Mouse (Mus musculus): Measurements from ENCODE around the gene Neurl3. TPM values are rescaled to one million over a fixed set of nuclear protein-coding genes. Genes with fewer than 3 reads are reported as not detected.

Neurl3 gene
- total and polyA plus RNA-seq, 2 experiments from 2014 or later: 0.66 to 2.3 TPM

- no peak overlapping the region for H3K4me2 ChIP-seq (ENCODE audit: low read depth, low read length, poor library complexity, severe bottlenecking)
- H3K4me1 ChIP-seq (ENCODE audit: insufficient read depth, low read length): peaks cover 5% of the 10 kb centered on the region; the same call in 1 of the 2 replicates
- no peaks in the 10 kb centered on the region for H3K9me3 ChIP-seq (ENCODE audit: low read length)
- ATAC-seq (ENCODE audit: low FRiP score): no peak
- no peak for DNase-seq (ENCODE audit: low spot score)
- H3K36me3 ChIP-seq (ENCODE audit: insufficient read depth, low read length): no peaks in the 10 kb centered on the region
- H3K27ac ChIP-seq (ENCODE audit: low read depth, low read length): no peak overlapping the region
- H3K4me3 ChIP-seq (ENCODE audit: low read depth, low read length): no peak overlapping the region
- H3K27me3 ChIP-seq (ENCODE audit: insufficient read depth, low read length): no peaks in the 10 kb centered on the region
- WGBS: 14% methylated on average over 6 of the region's 6 CpGs
- H3K9ac ChIP-seq (replicated peaks; ENCODE audit: low read length, poor library complexity, severe bottlenecking): no peak overlapping the region; the same call in 1 of the 2 replicates
- no peak for TF ChIP-seq CTCF (IDR thresholded peaks at IDR 0.05)
Measured at GRCm38 (mm10) chr1:36240176-36240575, 34.3 kb downstream of the Neurl3 start.

DNA sequence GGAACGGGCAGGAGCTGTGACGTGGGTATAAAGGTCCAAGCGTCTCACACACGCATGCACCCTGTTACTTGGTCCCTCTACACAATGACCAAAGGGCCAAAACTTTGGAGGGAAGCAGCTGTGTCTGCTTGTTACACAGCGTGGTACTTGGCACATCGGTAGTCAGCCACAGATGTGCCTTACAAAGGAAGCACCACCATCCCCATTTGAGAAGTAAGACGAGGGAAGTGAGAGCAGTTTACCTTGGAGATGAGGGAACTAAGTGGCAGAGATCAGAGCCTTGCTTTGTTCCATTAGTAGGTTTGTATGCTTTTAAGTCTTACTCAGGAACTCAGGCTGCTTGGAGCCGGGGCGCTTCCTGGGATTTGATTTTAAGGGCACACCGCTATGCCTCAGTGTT lies 35.1 kb downstream of the Neurl3 start:
- TF ChIP-seq CTCF (IDR thresholded peaks at IDR 0.05): no peak
- Histone ChIP-seq H3K9ac (replicated peaks; ENCODE audit: low read length, poor library complexity, severe bottlenecking) (no peak overlapping the region), H3K36me3 (ENCODE audit: insufficient read depth, low read length) (peaks cover 4% of the 10 kb centered on the region; the same call in 1 of the 2 replicates), H3K27me3 (ENCODE audit: insufficient read depth, low read length) (no peaks in the 10 kb centered on the region), H3K4me1 (ENCODE audit: insufficient read depth, low read length) (peaks cover 5% of the 10 kb centered on the region; the same call in 1 of the 2 replicates), H3K27ac (ENCODE audit: low read depth, low read length) (no peak overlapping the region), H3K9me3 (ENCODE audit: low read length) (no peaks in the 10 kb centered on the region), H3K4me3 (ENCODE audit: low read depth, low read length) (no peak overlapping the region), H3K4me2 (ENCODE audit: low read depth, low read length, poor library complexity, severe bottlenecking) (no peak overlapping the region)
- DNase-seq (ENCODE audit: low spot score): no peak
- ATAC-seq (ENCODE audit: low FRiP score): no peak
- WGBS: 89% methylated on average over 10 of the region's 10 CpGs

DNA sequence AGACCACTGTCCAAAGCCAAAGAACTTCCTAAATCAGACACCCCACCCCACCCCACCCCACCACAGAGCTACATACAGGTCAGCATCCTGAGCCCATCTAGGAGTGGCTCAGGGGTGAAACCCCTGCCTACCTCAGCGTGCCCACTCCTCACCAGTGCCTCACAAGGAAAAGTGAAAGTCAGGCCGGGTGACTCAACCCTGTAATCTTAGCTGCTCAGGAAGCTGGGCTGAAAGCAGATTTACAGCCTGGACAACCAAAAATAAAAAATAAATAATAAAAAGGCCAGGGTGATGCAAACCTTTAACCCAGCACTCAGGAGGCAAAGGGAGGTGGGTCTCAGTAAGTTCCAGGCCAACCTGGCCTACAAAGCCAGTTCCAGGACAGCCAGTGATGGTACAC lies 38.6 kb downstream of the Neurl3 start:
- Histone ChIP-seq H3K9ac (replicated peaks; ENCODE audit: low read length, poor library complexity, severe bottlenecking) (no peak overlapping the region), H3K36me3 (ENCODE audit: insufficient read depth, low read length) (peaks cover 17% of the 10 kb centered on the region), H3K27ac (ENCODE audit: low read depth, low read length) (no peak overlapping the region), H3K27me3 (ENCODE audit: insufficient read depth, low read length) (no peaks in the 10 kb centered on the region), H3K4me3 (ENCODE audit: low read depth, low read length) (no peak overlapping the region), H3K9me3 (ENCODE audit: low read length) (no peaks in the 10 kb centered on the region), H3K4me1 (ENCODE audit: insufficient read depth, low read length) (no peaks in the 10 kb centered on the region), H3K4me2 (ENCODE audit: low read depth, low read length, poor library complexity, severe bottlenecking) (no peak overlapping the region)
- no peak for DNase-seq (ENCODE audit: low spot score)
- TF ChIP-seq CTCF (IDR thresholded peaks at IDR 0.05): no peak
- no peak for ATAC-seq (ENCODE audit: low FRiP score)
- 97% methylated on average over 2 of the region's 2 CpGs for WGBS

- no peak for TF ChIP-seq CTCF (IDR thresholded peaks at IDR 0.05)
- no peak overlapping the region for H3K9ac ChIP-seq (replicated peaks; ENCODE audit: low read length, poor library complexity, severe bottlenecking)
- no peak overlapping the region for H3K27ac ChIP-seq (ENCODE audit: low read depth, low read length)
- no peak overlapping the region for H3K4me2 ChIP-seq (ENCODE audit: low read depth, low read length, poor library complexity, severe bottlenecking)
- ATAC-seq (ENCODE audit: low FRiP score) (no peak), DNase-seq (ENCODE audit: low spot score) (no peak)
- no peak overlapping the region for H3K4me3 ChIP-seq (ENCODE audit: low read depth, low read length)
- H3K36me3 ChIP-seq (ENCODE audit: insufficient read depth, low read length): peaks cover 20% of the 10 kb centered on the region
- 87% methylated on average over 9 of the region's 9 CpGs for WGBS
- no peaks in the 10 kb centered on the region for H3K4me1 ChIP-seq (ENCODE audit: insufficient read depth, low read length)
- no peaks in the 10 kb centered on the region for H3K27me3 ChIP-seq (ENCODE audit: insufficient read depth, low read length)
- H3K9me3 ChIP-seq (ENCODE audit: low read length): no peaks in the 10 kb centered on the region
Measured at GRCm38 (mm10) chr1:36235057-36235639, 39.3 kb downstream of the Neurl3 start.

DNA sequence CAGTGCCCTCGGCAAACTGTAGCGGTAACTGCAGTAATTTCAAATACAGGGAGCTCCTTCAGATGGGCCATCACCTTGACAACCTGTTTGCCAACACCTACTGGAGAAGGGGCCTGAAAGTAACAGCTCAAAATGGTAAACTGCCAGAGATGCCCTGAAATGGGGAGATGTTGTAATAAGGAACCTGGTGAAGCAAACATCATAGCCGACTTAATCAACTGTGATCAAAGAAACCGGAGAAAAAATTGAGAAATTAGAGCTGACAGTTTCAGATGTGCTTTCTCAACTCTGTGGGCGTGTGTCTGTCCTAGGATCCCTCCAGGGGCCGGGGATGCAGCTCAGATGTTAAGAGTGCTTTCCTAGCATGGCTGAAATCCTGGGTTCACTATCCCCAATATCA lies 41.3 kb downstream of the Neurl3 start:
- Histone ChIP-seq H3K9ac (replicated peaks; ENCODE audit: low read length, poor library complexity, severe bottlenecking) (no peak overlapping the region), H3K27ac (ENCODE audit: low read depth, low read length) (no peak overlapping the region), H3K4me3 (ENCODE audit: low read depth, low read length) (no peak overlapping the region), H3K27me3 (ENCODE audit: insufficient read depth, low read length) (no peaks in the 10 kb centered on the region), H3K9me3 (ENCODE audit: low read length) (no peaks in the 10 kb centered on the region), H3K4me1 (ENCODE audit: insufficient read depth, low read length) (no peaks in the 10 kb centered on the region), H3K36me3 (ENCODE audit: insufficient read depth, low read length) (peaks cover 25% of the 10 kb centered on the region), H3K4me2 (ENCODE audit: low read depth, low read length, poor library complexity, severe bottlenecking) (no peak overlapping the region)
- 90% methylated on average over 6 of the region's 6 CpGs for WGBS
- TF ChIP-seq CTCF (IDR thresholded peaks at IDR 0.05): no peak
- ATAC-seq (ENCODE audit: low FRiP score): no peak
- DNase-seq (ENCODE audit: low spot score): no peak

DNA sequence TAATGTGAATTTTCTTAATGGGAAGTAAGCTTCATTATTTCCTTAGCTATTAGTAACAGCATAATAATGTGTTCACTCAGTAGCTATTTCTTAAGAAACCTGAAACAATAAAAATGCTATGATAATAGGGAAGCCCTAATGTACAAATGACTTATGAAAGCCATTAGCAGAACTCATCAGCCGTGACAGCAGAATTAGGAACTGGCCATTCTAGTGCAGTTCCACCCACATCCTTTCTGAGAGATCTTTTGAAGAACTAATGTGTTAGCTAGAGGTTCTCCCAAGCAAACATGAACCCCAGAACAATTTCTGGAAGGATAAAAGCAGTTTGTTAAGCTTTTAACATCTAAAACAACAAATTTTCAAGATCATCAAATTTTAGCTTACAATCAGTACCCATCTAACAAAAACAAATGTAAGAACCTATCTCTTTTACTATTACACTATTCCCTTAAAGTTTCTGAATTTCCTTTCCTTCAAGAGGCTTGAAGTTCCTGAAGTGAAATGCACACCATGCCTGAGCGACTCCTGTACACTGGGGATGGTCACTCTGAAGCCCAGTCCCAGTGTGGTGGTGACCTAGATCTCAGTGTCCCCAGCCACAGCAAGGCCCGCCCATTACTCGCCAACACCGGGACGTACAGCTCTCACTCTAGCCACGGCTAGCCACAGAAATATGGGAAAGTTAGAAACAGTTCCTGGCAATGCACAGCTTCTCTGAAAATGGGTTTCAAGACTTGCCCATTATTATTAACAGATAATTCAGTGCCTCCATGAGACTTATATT lies 43.4 kb downstream of the Neurl3 start:
- no peak overlapping the region for H3K4me2 ChIP-seq (ENCODE audit: low read depth, low read length, poor library complexity, severe bottlenecking)
- TF ChIP-seq CTCF (IDR thresholded peaks at IDR 0.05): no peak
- DNase-seq (ENCODE audit: low spot score) (no peak), ATAC-seq (ENCODE audit: low FRiP score) (no peak)
- H3K9me3 ChIP-seq (ENCODE audit: low read length): no peaks in the 10 kb centered on the region
- H3K27ac ChIP-seq (ENCODE audit: low read depth, low read length): no peak overlapping the region
- H3K4me3 ChIP-seq (ENCODE audit: low read depth, low read length): no peak overlapping the region
- 88% methylated on average over 7 of the region's 7 CpGs for WGBS
- H3K36me3 ChIP-seq (ENCODE audit: insufficient read depth, low read length): peaks cover 40% of the 10 kb centered on the region
- no peaks in the 10 kb centered on the region for H3K4me1 ChIP-seq (ENCODE audit: insufficient read depth, low read length)
- H3K9ac ChIP-seq (replicated peaks; ENCODE audit: low read length, poor library complexity, severe bottlenecking): no peak overlapping the region
- H3K27me3 ChIP-seq (ENCODE audit: insufficient read depth, low read length): no peaks in the 10 kb centered on the region

All from midbrain, postnatal 0 days (tissue).